In the genomic region with DNA sequence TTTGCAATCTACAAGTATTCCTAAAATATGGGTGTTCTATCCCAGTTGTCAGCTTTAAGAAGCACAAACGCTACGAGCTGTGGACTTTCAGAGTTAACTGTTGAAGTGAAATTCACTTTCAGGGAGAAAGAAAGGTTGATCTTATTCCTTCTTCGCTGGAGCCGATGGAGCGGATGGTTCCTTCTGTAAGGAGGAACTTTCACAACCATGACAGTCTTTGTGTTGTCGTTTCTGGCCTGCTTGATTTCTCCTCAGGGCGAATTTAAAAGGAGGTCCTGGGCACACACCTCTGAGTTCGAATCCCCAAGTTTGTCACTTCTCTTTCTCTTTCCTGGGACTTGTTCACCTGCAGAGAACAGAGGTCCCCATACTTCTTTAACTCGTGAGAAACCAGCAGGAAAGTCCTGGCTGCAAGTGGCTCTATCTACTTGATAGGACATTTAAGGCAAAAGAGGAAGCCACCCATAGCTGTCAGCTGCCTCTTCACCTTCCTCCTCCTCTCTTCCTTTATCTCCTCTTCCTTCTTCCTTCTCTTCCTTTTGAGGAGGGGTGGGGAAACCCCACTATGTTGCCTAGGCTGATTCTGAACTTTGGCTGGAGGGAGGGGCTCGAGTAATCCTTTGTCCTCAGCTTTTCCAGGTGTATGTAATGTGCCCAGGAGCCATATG, we compare ENCODE assay signal across 17 mouse cellular contexts.
DNase-seq lines count a peak whose midpoint lies in the region; ATAC-seq and TF ChIP-seq lines count a peak whose summit lies in the region.
"Had no signal": no experiment of that assay in that cellular context is flagged by ENCODE, and none has a peak within 500 bp of the region (broad histone marks: within the 10 kb centered on the region; RNA-seq: fewer than 3 reads in every experiment).

No protein-coding gene starts in this region.

- H3K9me3 ChIP-seq in kidney, postnatal 0 days (replicated peaks; ENCODE audit: low read length), result no peaks in the 10 kb centered on the region
- H3K9me3 ChIP-seq: hindbrain, embryonic 13.5 days; liver, embryonic 13.5 days; midbrain, embryonic 13.5 days had no signal

- 0 out of 2 replicates have a peak overlapping the region, but pooled peaks have one; percentile 23 for H3K4me2 ChIP-seq in kidney, postnatal 0 days (ENCODE audit: low read length)
- H3K4me2 ChIP-seq: hindbrain, embryonic 13.5 days; liver, embryonic 13.5 days; midbrain, embryonic 13.5 days had no signal

- no peak for TF ChIP-seq CTCF in kidney, postnatal 0 days (IDR thresholded peaks at IDR 0.05; ENCODE audit: low read depth)
- no peak for TF ChIP-seq CTCF in kidney, adult 2 months (conservative IDR thresholded peaks at IDR 0.05; ENCODE audit: insufficient read depth, insufficient read length, low read depth, low read length)
- no peak for TF ChIP-seq CTCF in small intestine, adult 2 months (IDR thresholded peaks at IDR 0.05; ENCODE audit: extremely low read depth, insufficient read length, insufficient replicate concordance, low read depth, low read length)

- no peak for TF ChIP-seq POLR2A in kidney, adult 2 months (IDR thresholded peaks at IDR 0.05; ENCODE audit: low read depth, low read length)
- no peak for TF ChIP-seq POLR2A in small intestine, adult 2 months (IDR thresholded peaks at IDR 0.05; ENCODE audit: low read depth, low read length)

- H3K9ac ChIP-seq in kidney, postnatal 0 days (ENCODE audit: low read depth, low read length), result no peak overlapping the region
- H3K9ac ChIP-seq: hindbrain, embryonic 13.5 days; liver, embryonic 13.5 days; midbrain, embryonic 13.5 days had no signal

- no peaks in the 10 kb centered on the region for H3K36me3 ChIP-seq in kidney, postnatal 0 days (ENCODE audit: insufficient read depth, low read length)
- H3K36me3 ChIP-seq in kidney, adult 2 months (ENCODE audit: control insufficient read depth, insufficient read depth, low read length), result no peaks in the 10 kb centered on the region
- H3K36me3 ChIP-seq in small intestine, adult 2 months (ENCODE audit: control insufficient read depth, insufficient read depth, low read length), result no peaks in the 10 kb centered on the region
- H3K36me3 ChIP-seq: hindbrain, embryonic 13.5 days; liver, embryonic 13.5 days; midbrain, embryonic 13.5 days had no signal

- DNase-seq in kidney, postnatal 0 days (ENCODE audit: low spot score), result no peak
- DNase-seq in kidney, adult 2 months, result no peak
- peak; percentile 38 for DNase-seq in MEL-GATA-1-ER (ENCODE audit: extremely low read depth, low read depth)
- DNase-seq in testis, postnatal 14 days (ENCODE audit: low spot score), result no peak
- no peak for DNase-seq in embryo, embryonic 11 days
- DNase-seq: cerebellum, postnatal 25 days; gastrocnemius, postnatal 36 days; kidney, adult 18-20 months; liver, embryonic 13.5 days; thymus, postnatal 14 days had no signal

- H3K4me3 ChIP-seq in kidney, postnatal 0 days (replicated peaks; ENCODE audit: low read depth, low read length), result no peak overlapping the region
- no peak overlapping the region for H3K4me3 ChIP-seq in kidney, adult 2 months (ENCODE audit: insufficient read depth, low read depth, low read length)
- H3K4me3 ChIP-seq in small intestine, adult 2 months (ENCODE audit: low read depth, low read length), result no peak overlapping the region
- H3K4me3 ChIP-seq: erythroblast, embryonic 14.5 days; hindbrain, embryonic 13.5 days; liver, embryonic 13.5 days; midbrain, embryonic 13.5 days had no signal

- H3K4me1 ChIP-seq in kidney, postnatal 0 days (replicated peaks; ENCODE audit: insufficient read depth, low read length), result 0 out of 2 replicates have a peak, but pooled peaks cover 5% of the 10 kb centered on the region
- H3K4me1 ChIP-seq in kidney, adult 2 months (ENCODE audit: control insufficient read depth, insufficient read depth, low read length), result peaks cover 9% of the 10 kb centered on the region
- H3K4me1 ChIP-seq in small intestine, adult 2 months (ENCODE audit: control insufficient read depth, insufficient read depth, insufficient read length, low read length), result peaks cover 21% of the 10 kb centered on the region; the same call in 1 of the 2 replicates

- no peaks in the 10 kb centered on the region for H3K27me3 ChIP-seq in kidney, postnatal 0 days (ENCODE audit: insufficient read depth, low read length)
- H3K27me3 ChIP-seq in kidney, adult 2 months (replicated peaks; ENCODE audit: control insufficient read depth, insufficient read depth, low read length), result no peaks in the 10 kb centered on the region
- no peaks in the 10 kb centered on the region for H3K27me3 ChIP-seq in small intestine, adult 2 months (ENCODE audit: control insufficient read depth, insufficient read depth, low read length)
- H3K27me3 ChIP-seq: hindbrain, embryonic 13.5 days; liver, embryonic 13.5 days; midbrain, embryonic 13.5 days had no signal

- H3K27ac ChIP-seq in kidney, postnatal 0 days, result no peak overlapping the region
- no peak overlapping the region for H3K27ac ChIP-seq in kidney, adult 2 months (ENCODE audit: insufficient read depth, low read depth, low read length)
- H3K27ac ChIP-seq in small intestine, adult 2 months (ENCODE audit: insufficient read depth, low read depth, low read length), result 0 out of 2 replicates have a peak overlapping the region, but pooled peaks have one; percentile 4
- H3K27ac ChIP-seq: hindbrain, embryonic 13.5 days; liver, embryonic 13.5 days; macrophage; midbrain, embryonic 13.5 days had no signal

- WGBS in kidney, postnatal 0 days, result 71% methylated on average over 10 of the region's 10 CpGs
- WGBS in kidney, adult 2 months, result 77% methylated on average over 10 of the region's 10 CpGs
- WGBS in small intestine, adult 2 months, result 70% methylated on average over 10 of the region's 10 CpGs

- ATAC-seq in kidney, postnatal 0 days (replicated peaks; ENCODE audit: low FRiP score, low read depth), result no peak
- peak; percentile 55 for ATAC-seq in granulocyte monocyte progenitor cell, adult 5-6 weeks (replicated peaks; ENCODE audit: poor library complexity, severe bottlenecking)
- ATAC-seq: forebrain, embryonic 14.5 days; midbrain, embryonic 13.5 days had no signal
